Mouse (Mus musculus): ENCODE data around the gene Olfr1387. TPM values are rescaled to one million over a fixed set of nuclear protein-coding genes. Genes with fewer than 3 reads are reported as not detected.

The Olfr1387 gene
- not detected in 2 replicates for polyA plus RNA-seq (2012)

GRCm38 (mm10) chr11:49455043-49455442, at the start of gene Olfr1387:
Gene Olfr1387, plus strand, starts transcription at chr11:49455343.

GRCm38 (mm10) chr11:49422767-49423166, 32.4 kb upstream of the Olfr1387 start, which contains the start of gene Olfr1389:
Gene Olfr1389, plus strand, starts transcription at chr11:49423067.

GRCm38 (mm10) chr11:49436411-49436810, 18.7 kb upstream of the Olfr1387 start, which contains the start of gene Olfr1388:
Gene Olfr1388, plus strand, starts transcription at chr11:49436624.

GRCm38 (mm10) chr11:49464746-49465145, 9.6 kb downstream of the Olfr1387 start, which contains the start of gene Olfr1386:
Gene Olfr1386, plus strand, starts transcription at chr11:49465046.

GRCm38 (mm10) chr11:49488770-49489169, 33.6 kb downstream of the Olfr1387 start, which contains the start of gene Olfr1385:
Gene Olfr1385, plus strand, starts transcription at chr11:49489070.

Other genes with a start within 250 kb of the Olfr1387 start
- gene Mgat1, start 211.2 kb upstream of the Olfr1387 start, polyA plus RNA-seq (2012) = 80.0 and 139 TPM in 2 replicates
- not detected in 2 replicates for gene Olfr1393, start 177.0 kb upstream of the Olfr1387 start, polyA plus RNA-seq (2012)
- not detected in 2 replicates for gene Olfr1392, start 170.1 kb upstream of the Olfr1387 start, polyA plus RNA-seq (2012)
- gene Olfr10, start 150.6 kb upstream of the Olfr1387 start, polyA plus RNA-seq (2012) = not detected in 2 replicates
- gene Olfr1391, start 132.6 kb upstream of the Olfr1387 start, polyA plus RNA-seq (2012) = 0.10 TPM in 1 of 2 replicates, not detected in the other
- not detected in 2 replicates for gene Olfr1390, start 120.2 kb upstream of the Olfr1387 start, polyA plus RNA-seq (2012)
- gene Olfr1389, start 32.3 kb upstream of the Olfr1387 start, polyA plus RNA-seq (2012) = not detected in 2 replicates
- gene Olfr1388, start 18.7 kb upstream of the Olfr1387 start, polyA plus RNA-seq (2012) = not detected in 2 replicates
- not detected in 2 replicates for gene Olfr1386, start 9.7 kb downstream of the Olfr1387 start, polyA plus RNA-seq (2012)
- gene Olfr1385, start 33.7 kb downstream of the Olfr1387 start, polyA plus RNA-seq (2012) = 0.03 TPM in 1 of 2 replicates, not detected in the other
- gene Olfr1384, start 51.4 kb downstream of the Olfr1387 start, polyA plus RNA-seq (2012) = not detected in 2 replicates
- gene Olfr1383, start 64.3 kb downstream of the Olfr1387 start, polyA plus RNA-seq (2012) = not detected in 2 replicates
- not detected in 2 replicates for gene Olfr1382, start 72.9 kb downstream of the Olfr1387 start, polyA plus RNA-seq (2012)
- not detected in 2 replicates for gene Olfr1381, start 88.1 kb downstream of the Olfr1387 start, polyA plus RNA-seq (2012)
- gene Olfr1380, start 101.5 kb downstream of the Olfr1387 start, polyA plus RNA-seq (2012) = not detected in 2 replicates
- 0.21 and 0.26 TPM in 2 replicates for gene Flt4, start 153.9 kb downstream of the Olfr1387 start, polyA plus RNA-seq (2012)
- gene Scgb3a1, start 208.3 kb downstream of the Olfr1387 start, polyA plus RNA-seq (2012) = 0.26 TPM in 1 of 2 replicates, not detected in the other

All from megakaryocyte-erythroid progenitor cell, adult 5 weeks (primary cell).